Mouse (Mus musculus) E14TG2a.4 (cell line): ENCODE data around the gene H1fnt.

Experiments
- CTCF ChIP-seq: conservative IDR thresholded peaks from 2 replicates; pipeline ENCODE4 v1.5.1; 2014; ENCODE audit warnings: low read length
- NANOG ChIP-seq: IDR thresholded peaks from 2 replicates; pipeline ENCODE4 v1.6.1; 2014; ENCODE audit warnings: borderline replicate concordance, low read length, mixed read lengths

- TF ChIP-seq CTCF (no peak), NANOG (no peak)
Observed at GRCm38 (mm10) chr15:98235442-98235841, 21.7 kb downstream of the H1fnt start.
